Mouse (Mus musculus) c-Kit-negative CD71-positive TER-119-positive erythroid progenitor cells, embryonic 14.5 days (primary cell): ENCODE measurements around the gene Plxnb2.

Experiments
- DNase-seq: peaks from one replicate; pipeline ENCODE4 v3.0.0-alpha.2; 2013; ENCODE audit warnings: low read depth, low spot score

Plxnb2 gene

GRCm38 (mm10) chr15:89179630-89179964 lies 991 bp downstream of the Plxnb2 start:
- no peak for DNase-seq

GRCm38 (mm10) chr15:89178954-89179629 lies 1.5 kb downstream of the Plxnb2 start:
- no peak for DNase-seq

- no peak for DNase-seq
Measured at GRCm38 (mm10) chr15:89178260-89178860, 2.2 kb downstream of the Plxnb2 start.

GRCm38 (mm10) chr15:89177576-89178259 lies 2.9 kb downstream of the Plxnb2 start:
- no peak for DNase-seq

- DNase-seq = no peak
Measured at GRCm38 (mm10) chr15:89177121-89177520, 3.5 kb downstream of the Plxnb2 start.

- no peak for DNase-seq
Measured at GRCm38 (mm10) chr15:89175411-89176155, 5.0 kb downstream of the Plxnb2 start.

GRCm38 (mm10) chr15:89174889-89175339 lies 5.7 kb downstream of the Plxnb2 start:
- DNase-seq = no peak

- no peak for DNase-seq
Measured at GRCm38 (mm10) chr15:89173906-89174214, 6.7 kb downstream of the Plxnb2 start.

- DNase-seq = no peak
Measured at GRCm38 (mm10) chr15:89173024-89173905, 7.3 kb downstream of the Plxnb2 start.

- no peak for DNase-seq
Measured at GRCm38 (mm10) chr15:89172276-89172935, 8.2 kb downstream of the Plxnb2 start.

- DNase-seq = no peak
Measured at GRCm38 (mm10) chr15:89171526-89172051, 9.0 kb downstream of the Plxnb2 start.

GRCm38 (mm10) chr15:89170102-89170501 lies 10.5 kb downstream of the Plxnb2 start:
- no peak for DNase-seq

- no peak for DNase-seq
Measured at GRCm38 (mm10) chr15:89169431-89169830, 11.2 kb downstream of the Plxnb2 start.

- no peak for DNase-seq
Measured at GRCm38 (mm10) chr15:89168922-89169321, 11.7 kb downstream of the Plxnb2 start.

GRCm38 (mm10) chr15:89165478-89165877 lies 15.1 kb downstream of the Plxnb2 start:
- no peak for DNase-seq

- DNase-seq = no peak
Measured at GRCm38 (mm10) chr15:89161397-89161796, 19.2 kb downstream of the Plxnb2 start.

- DNase-seq = no peak
Measured at GRCm38 (mm10) chr15:89158516-89158915, 22.1 kb downstream of the Plxnb2 start.

- DNase-seq = peak; percentile 27
Measured at GRCm38 (mm10) chr15:89157954-89158353, 22.6 kb downstream of the Plxnb2 start.

GRCm38 (mm10) chr15:89152312-89152711 lies 28.3 kb downstream of the Plxnb2 start:
- no peak for DNase-seq

- DNase-seq = no peak
Measured at GRCm38 (mm10) chr15:89150041-89150390, 30.6 kb downstream of the Plxnb2 start.
